Mouse (Mus musculus) CH12.LX (cell line): Measurements from ENCODE around the gene Gm6871. TPM values are rescaled to one million over a fixed set of nuclear protein-coding genes. Genes with fewer than 3 reads are reported as not detected.

ENCODE experiments used
- DNase-seq: peaks from one replicate; pipeline ENCODE4 v3.0.0-alpha.2; 2013; ENCODE audit errors: extremely low read depth
- H3K27ac ChIP-seq: 2 replicates; pipeline ENCODE4 v1.5.1; 2012; ENCODE audit warnings: low read depth, mild to moderate bottlenecking, control low read depth, moderate library complexity; ENCODE audit not compliant: insufficient read depth
- H3K27me3 ChIP-seq: replicated peaks from 2 replicates; pipeline ENCODE3; 2012; ENCODE audit warnings: inconsistent platforms
- H3K36me3 ChIP-seq, 2 experiments: replicated peaks in 1 of 2; 2 replicates each; pipeline versions ENCODE3 to v1.6.1; 2012; ENCODE audit warnings: inconsistent platforms in 1 of 2, low read length in 1 of 2, mild to moderate bottlenecking in 1 of 2, mixed read lengths in 1 of 2, moderate library complexity in 1 of 2; ENCODE audit not compliant: control insufficient read depth in 1 of 2, insufficient read depth in 1 of 2
- H3K4me1 ChIP-seq, 2 experiments: 2 replicates each; pipeline ENCODE4 v1.6.1; 2012; ENCODE audit warnings: inconsistent platforms in 1 of 2, moderate library complexity in 1 of 2; ENCODE audit not compliant: insufficient read depth in 2 of 2, control insufficient read depth in 1 of 2
- H3K4me2 ChIP-seq: 2 replicates; pipeline ENCODE4 v1.6.1; 2012; ENCODE audit warnings: low read depth, mild to moderate bottlenecking, control low read depth; ENCODE audit not compliant: poor library complexity, insufficient read depth, severe bottlenecking
- H3K4me3 ChIP-seq, 3 experiments: fragments of 150-350 bp in 1 of 3; sonication (generic) in 1 of 3; replicated peaks in 1 of 3; 2 replicates each; pipeline versions ENCODE3 to v1.5.1; 2011 to 2012; ENCODE audit warnings: low read depth in 2 of 3, low read length in 2 of 3, mild to moderate bottlenecking in 2 of 3, moderate library complexity in 2 of 3, control low read depth in 1 of 3, improper control_type of control experiment in 1 of 3, inconsistent platforms in 1 of 3, mixed read lengths in 1 of 3; ENCODE audit not compliant: poor library complexity in 1 of 3
- H3K79me2 ChIP-seq: replicated peaks from 2 replicates; pipeline ENCODE4 v1.6.1; 2012; ENCODE audit warnings: mild to moderate bottlenecking, moderate library complexity; ENCODE audit not compliant: control insufficient read depth, poor library complexity, insufficient read depth, severe bottlenecking; ENCODE audit errors: extremely low read depth
- H3K9ac ChIP-seq: 2 replicates; pipeline ENCODE4 v1.6.1; 2012; ENCODE audit warnings: low read depth, mild to moderate bottlenecking, control low read depth, moderate library complexity; ENCODE audit not compliant: insufficient read depth
- H3K9me3 ChIP-seq: replicated peaks from 2 replicates; pipeline ENCODE3; 2012; ENCODE audit warnings: low read length, inconsistent platforms, mixed read lengths
- BHLHE40 ChIP-seq: IDR thresholded peaks from 2 replicates; pipeline ENCODE4 v1.6.1; 2011; ENCODE audit warnings: mild to moderate bottlenecking, low read depth, low read length, improper control_type of control experiment
- CHD2 ChIP-seq: IDR thresholded peaks from 2 replicates; pipeline ENCODE4 v1.6.1; 2011; ENCODE audit warnings: low read length, improper control_type of control experiment
- CTCF ChIP-seq, 2 experiments: IDR thresholded peaks in 1 of 2; conservative IDR thresholded peaks in 1 of 2; 2 replicates each; pipeline ENCODE4 v1.5.1; 2011 to 2012; ENCODE audit warnings: low read depth in 2 of 2, low read length in 2 of 2, improper control_type of control experiment in 1 of 2, inconsistent platforms in 1 of 2, mild to moderate bottlenecking in 1 of 2, moderate library complexity in 1 of 2
- ELF1 ChIP-seq: IDR thresholded peaks from 2 replicates; pipeline ENCODE4 v1.6.1; 2014; ENCODE audit warnings: low read depth, mild to moderate bottlenecking, inconsistent platforms, low read length, improper control_type of control experiment
- ETS1 ChIP-seq: conservative IDR thresholded peaks from 2 replicates; pipeline ENCODE4 v1.6.1; 2012; ENCODE audit warnings: low read depth, mild to moderate bottlenecking, inconsistent platforms, low read length, improper control_type of control experiment, moderate library complexity
- GABPA ChIP-seq: IDR thresholded peaks from 2 replicates; pipeline ENCODE4 v1.6.1; 2012; ENCODE audit warnings: low read depth, low read length, improper control_type of control experiment, inconsistent platforms; ENCODE audit not compliant: insufficient replicate concordance
- HCFC1 ChIP-seq: IDR thresholded peaks from 2 replicates; pipeline ENCODE4 v1.6.1; 2012; ENCODE audit warnings: low read depth, mild to moderate bottlenecking, inconsistent platforms, low read length, improper control_type of control experiment
- IRF4 ChIP-seq: IDR thresholded peaks from 2 replicates; pipeline ENCODE4 v1.6.1; 2014; ENCODE audit warnings: low read depth, mild to moderate bottlenecking, inconsistent platforms, low read length, improper control_type of control experiment
- JUN ChIP-seq: IDR thresholded peaks from 2 replicates; pipeline ENCODE4 v1.6.1; 2011; ENCODE audit warnings: low read depth, mild to moderate bottlenecking, low read length, improper control_type of control experiment, moderate library complexity; ENCODE audit not compliant: insufficient read depth
- KAT2A ChIP-seq: IDR thresholded peaks from 2 replicates; pipeline ENCODE4 v1.6.1; 2012; ENCODE audit warnings: low read length, improper control_type of control experiment, inconsistent platforms; ENCODE audit not compliant: insufficient replicate concordance
- MAX ChIP-seq: IDR thresholded peaks from 2 replicates; pipeline ENCODE4 v1.6.1; 2011; ENCODE audit warnings: low read length, improper control_type of control experiment
- MEF2A ChIP-seq: IDR thresholded peaks from 2 replicates; pipeline ENCODE4 v1.6.1; 2014; ENCODE audit warnings: low read depth, mild to moderate bottlenecking, inconsistent platforms, low read length, improper control_type of control experiment, borderline replicate concordance
- MXI1 ChIP-seq: IDR thresholded peaks from 2 replicates; pipeline ENCODE4 v1.6.1; 2011; ENCODE audit warnings: mild to moderate bottlenecking, low read depth, low read length, improper control_type of control experiment
- NRF1 ChIP-seq: IDR thresholded peaks from 2 replicates; pipeline ENCODE4 v1.6.1; 2014; ENCODE audit warnings: low read depth, mild to moderate bottlenecking, inconsistent platforms, low read length, improper control_type of control experiment, moderate library complexity
- PAX5 ChIP-seq: IDR thresholded peaks from 2 replicates; pipeline ENCODE4 v1.6.1; 2012; ENCODE audit warnings: low read length, inconsistent platforms, mixed read lengths
- POLR2A ChIP-seq: IDR thresholded peaks from 2 replicates; pipeline ENCODE4 v1.6.1; 2011; ENCODE audit warnings: low read depth, mild to moderate bottlenecking, improper control_type of control experiment, low read length
- RAD21 ChIP-seq: IDR thresholded peaks from 2 replicates; pipeline ENCODE4 v1.6.1; 2011; ENCODE audit warnings: low read depth, mild to moderate bottlenecking, low read length, improper control_type of control experiment, moderate library complexity
- SIN3A ChIP-seq: IDR thresholded peaks from 2 replicates; pipeline ENCODE4 v1.6.1; 2012; ENCODE audit warnings: low read length, improper control_type of control experiment, inconsistent platforms
- SMC3 ChIP-seq: IDR thresholded peaks from 2 replicates; pipeline ENCODE4 v1.6.1; 2011; ENCODE audit warnings: low read depth, low read length, improper control_type of control experiment
- TBP ChIP-seq: conservative IDR thresholded peaks from 2 replicates; pipeline ENCODE4 v1.6.1; 2011; ENCODE audit warnings: low read depth, low read length, improper control_type of control experiment
- USF1 ChIP-seq: IDR thresholded peaks from 2 replicates; pipeline ENCODE4 v1.6.1; 2014; ENCODE audit warnings: low read depth, mild to moderate bottlenecking, inconsistent platforms, low read length, improper control_type of control experiment
- ZKSCAN1 ChIP-seq: IDR thresholded peaks from 2 replicates; pipeline ENCODE4 v1.6.1; 2012; ENCODE audit warnings: low read depth, inconsistent platforms, low read length, improper control_type of control experiment, borderline replicate concordance
- ZMIZ1 ChIP-seq: IDR thresholded peaks from 2 replicates; pipeline ENCODE4 v1.6.1; 2012; ENCODE audit warnings: low read depth, mild to moderate bottlenecking, inconsistent platforms, low read length, improper control_type of control experiment
- dilution Hi-C: fragments of 300-500 bp; cut with MboI; formaldehyde crosslinking; loops from 2 replicates; pipeline ENCODE4 v1.14.3; 2020; ENCODE audit warnings: low sequenced_read_pairs; ENCODE audit not compliant: extremely low pct_unique_long_range_greater_than_20kb, extremely low pct_ligation_motif_present
- in situ Hi-C: fragments of 300-500 bp; cut with MboI; formaldehyde crosslinking; loops from 3 replicates; pipeline ENCODE4 v1.14.3; 2019; ENCODE audit warnings: low sequenced_read_pairs, low pct_ligation_motif_present, low pct_unique_long_range_greater_than_20kb, mixed read lengths
- polyA plus RNA-seq: library from polyadenylated mRNA; unstranded; fragments of >175 nt; gene quantifications from 2 replicates; pipeline ENCODE4 v1.2.1, GENCODE M21; 2012; ENCODE audit warnings: low read depth; ENCODE audit not compliant: insufficient read length
- total RNA-seq, 2 experiments: library from RNA; depleted of rRNA; stranded (reverse); fragments of 300-350 nt in 1 of 2; fragments of >200 nt in 1 of 2; gene quantifications; 2 replicates each; pipeline ENCODE4 v1.2.3; 2012 to 2014

Gm6871 gene
- total and polyA plus RNA-seq, 3 experiments, result not detected

DNA sequence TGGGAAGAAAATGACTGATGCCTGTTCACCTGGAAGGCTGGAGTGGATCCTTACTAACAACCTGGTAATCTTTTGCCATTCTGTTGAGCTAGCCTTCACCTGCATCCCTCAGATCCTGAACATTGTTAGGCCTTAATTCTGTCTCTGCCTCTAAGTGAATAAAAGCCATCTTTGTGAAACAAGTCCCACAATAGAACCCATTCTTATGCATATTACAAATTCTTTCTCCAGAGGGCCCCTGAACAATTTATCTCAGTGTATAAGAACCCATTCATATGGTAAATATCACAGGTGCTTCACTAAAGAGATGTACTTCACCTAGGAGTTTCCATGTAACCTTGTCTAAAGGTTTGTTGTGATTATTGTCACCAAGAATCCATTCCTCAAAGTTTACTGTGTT lies 8.6 kb upstream of the Gm6871 start:
- no peak overlapping the region for H3K4me3 ChIP-seq
- H3K9ac ChIP-seq, result no peak overlapping the region
- H3K9me3 ChIP-seq, result peaks cover 2% of the 10 kb centered on the region
- no peaks in the 10 kb centered on the region for H3K27me3 ChIP-seq
- no peaks in the 10 kb centered on the region for H3K4me1 ChIP-seq
- no peak for TF ChIP-seq POLR2A
- no peak for TF ChIP-seq MXI1
- TF ChIP-seq ELF1, result no peak
- no peak for TF ChIP-seq MAX
- TF ChIP-seq SMC3, result no peak
- no peak for TF ChIP-seq MEF2A
- no peak for TF ChIP-seq ZMIZ1
- TF ChIP-seq TBP, result no peak
- no peak for TF ChIP-seq USF1
- TF ChIP-seq SIN3A, result no peak
- no peak for TF ChIP-seq NRF1
- no peak for TF ChIP-seq GABPA
- no peak for TF ChIP-seq ZKSCAN1
- no peak for TF ChIP-seq CHD2
- no peak for TF ChIP-seq PAX5
- no peak for TF ChIP-seq ETS1
- no peak for TF ChIP-seq RAD21
- dilution Hi-C loops, result no loop called here
- H3K4me2 ChIP-seq, result no peak overlapping the region
- H3K36me3 ChIP-seq, result no peaks in the 10 kb centered on the region
- no peak for DNase-seq
- no peaks in the 10 kb centered on the region for H3K79me2 ChIP-seq
- in situ Hi-C loops, result no loop called here
- no peak overlapping the region for H3K27ac ChIP-seq

DNA sequence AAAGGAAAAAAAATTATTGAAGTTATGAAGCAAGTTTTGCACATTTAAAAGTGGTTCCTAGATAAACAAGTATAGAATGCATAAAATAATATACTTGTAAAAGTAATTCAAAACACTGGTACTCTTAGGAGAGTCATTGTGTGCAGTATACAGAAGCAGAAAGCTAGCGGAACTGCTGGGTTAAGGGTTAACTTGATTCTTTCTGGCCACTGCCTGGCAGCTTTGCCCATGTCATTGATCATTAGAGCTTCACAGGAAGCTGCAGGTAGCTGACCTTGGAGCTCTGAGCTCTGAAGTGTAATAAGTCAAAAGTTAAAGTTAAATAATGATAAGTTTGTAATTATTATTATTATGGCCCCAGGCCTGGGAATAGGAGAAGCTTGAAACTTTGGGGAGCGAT lies 4.5 kb upstream of the Gm6871 start:
- no peaks in the 10 kb centered on the region for H3K79me2 ChIP-seq
- TF ChIP-seq KAT2A (no peak), SMC3 (no peak), IRF4 (no peak), CTCF (conservative IDR thresholded peaks at IDR 0.05 in 1 of 2, IDR thresholded peaks at IDR 0.05 in 1 of 2; ENCODE audit: low read depth in 2 of 2, low read length in 2 of 2) (no peak), NRF1 (no peak), JUN (no peak), HCFC1 (no peak), TBP (no peak), BHLHE40 (no peak), CHD2 (no peak), POLR2A (no peak), ZMIZ1 (no peak)
- no peak overlapping the region for H3K9ac ChIP-seq
- no peak for DNase-seq
- H3K27me3 ChIP-seq, result peaks cover 2% of the 10 kb centered on the region
- H3K4me1 ChIP-seq, result no peaks in the 10 kb centered on the region
- dilution Hi-C loops (no loop called here), in situ Hi-C loops (no loop called here)
- no peak overlapping the region for H3K4me3 ChIP-seq
- H3K4me2 ChIP-seq, result no peak overlapping the region
- H3K9me3 ChIP-seq, result no peaks in the 10 kb centered on the region
- H3K36me3 ChIP-seq, result no peaks in the 10 kb centered on the region
- no peak overlapping the region for H3K27ac ChIP-seq
